Mouse (Mus musculus) MEL (cell line): ENCODE measurements around the gene Gm49366. TPM values are rescaled to one million over a fixed set of nuclear protein-coding genes. Genes with fewer than 3 reads are reported as not detected.

Source experiments
- DNase-seq: peaks from one replicate; pipeline ENCODE4 v3.0.0; 2011; ENCODE audit warnings: low read depth, low spot score
- H3K27ac ChIP-seq: 2 replicates; pipeline ENCODE4 v1.5.1; 2012; ENCODE audit warnings: low read depth, mild to moderate bottlenecking, control low read depth, low read length, moderate library complexity; ENCODE audit not compliant: control insufficient read depth
- H3K27me3 ChIP-seq, 2 experiments: fragments of 150-350 bp in 1 of 2; sonication (generic) in 1 of 2; 2 replicates each; pipeline ENCODE4 v1.6.1; 2012; ENCODE audit warnings: low read length in 2 of 2, mild to moderate bottlenecking in 2 of 2, improper control_type of control experiment in 1 of 2, moderate library complexity in 1 of 2; ENCODE audit not compliant: insufficient read depth in 2 of 2, control insufficient read depth in 1 of 2
- H3K36me3 ChIP-seq, 2 experiments: 2 replicates each; pipeline ENCODE4 v1.6.1; 2012 to 2014; ENCODE audit warnings: low read length in 2 of 2, improper control_type of control experiment in 1 of 2, inconsistent platforms in 1 of 2, mild to moderate bottlenecking in 1 of 2; ENCODE audit not compliant: insufficient read depth in 2 of 2, control insufficient read depth in 1 of 2
- H3K4me1 ChIP-seq, 2 experiments: fragments of 150-350 bp in 1 of 2; sonication (generic) in 1 of 2; 2 replicates each; pipeline ENCODE4 v1.6.1; 2012; ENCODE audit warnings: low read length in 2 of 2, improper control_type of control experiment in 1 of 2, mild to moderate bottlenecking in 1 of 2; ENCODE audit not compliant: insufficient read depth in 2 of 2, control insufficient read depth in 1 of 2
- H3K4me3 ChIP-seq, 2 experiments: fragments of 150-350 bp in 1 of 2; sonication (generic) in 1 of 2; 2 replicates each; pipeline ENCODE4 v1.5.1; 2012; ENCODE audit warnings: low read depth in 2 of 2, low read length in 2 of 2, mild to moderate bottlenecking in 2 of 2, moderate library complexity in 2 of 2, control low read depth in 1 of 2, improper control_type of control experiment in 1 of 2; ENCODE audit not compliant: control insufficient read depth in 1 of 2, insufficient read depth in 1 of 2
- H3K79me2 ChIP-seq: 2 replicates; pipeline ENCODE4 v1.6.1; 2012; ENCODE audit warnings: mild to moderate bottlenecking, low read length, moderate library complexity; ENCODE audit not compliant: control insufficient read depth, poor library complexity, insufficient read depth
- H3K9ac ChIP-seq: 2 replicates; pipeline ENCODE4 v1.6.1; 2012; ENCODE audit warnings: low read depth, mild to moderate bottlenecking, control low read depth, low read length, moderate library complexity; ENCODE audit not compliant: control insufficient read depth, poor library complexity, severe bottlenecking
- H3K9me3 ChIP-seq: fragments of 150-350 bp; sonication (generic); replicated peaks from 2 replicates; pipeline ENCODE4 v1.6.1; 2012; ENCODE audit warnings: mild to moderate bottlenecking, low read length, improper control_type of control experiment, moderate library complexity; ENCODE audit not compliant: insufficient read depth
- BHLHE40 ChIP-seq: IDR thresholded peaks from 2 replicates; pipeline ENCODE4 v1.6.1; 2012; ENCODE audit warnings: low read depth, mild to moderate bottlenecking, inconsistent platforms, low read length, improper control_type of control experiment, borderline replicate concordance
- CHD2 ChIP-seq: IDR thresholded peaks from 2 replicates; pipeline ENCODE4 v1.6.1; 2011; ENCODE audit warnings: low read length, improper control_type of control experiment
- CTCF ChIP-seq, 3 experiments: IDR thresholded peaks in 2 of 3; conservative IDR thresholded peaks in 1 of 3; 2 replicates each; pipeline ENCODE4 v1.5.1; 2011 to 2012; ENCODE audit warnings: low read length in 3 of 3, low read depth in 2 of 3, mild to moderate bottlenecking in 2 of 3, improper control_type of control experiment in 1 of 3, inconsistent platforms in 1 of 3, mixed read lengths in 1 of 3, moderate library complexity in 1 of 3; ENCODE audit not compliant: control insufficient read depth in 1 of 3, insufficient read depth in 1 of 3, poor library complexity in 1 of 3, severe bottlenecking in 1 of 3
- E2F4 ChIP-seq: IDR thresholded peaks from 2 replicates; pipeline ENCODE4 v1.6.1; 2011; ENCODE audit warnings: low read depth, low read length, improper control_type of control experiment, borderline replicate concordance
- ELF1 ChIP-seq: IDR thresholded peaks from 2 replicates; pipeline ENCODE4 v1.6.1; 2014; ENCODE audit warnings: low read depth, mild to moderate bottlenecking, inconsistent platforms, low read length, improper control_type of control experiment, moderate library complexity
- EP300 ChIP-seq, 2 experiments: IDR thresholded peaks; 2 replicates each; pipeline ENCODE4 v1.6.1; 2011; ENCODE audit warnings: improper control_type of control experiment in 2 of 2, low read length in 2 of 2, low read depth in 1 of 2, mild to moderate bottlenecking in 1 of 2
- GABPA ChIP-seq: IDR thresholded peaks from 2 replicates; pipeline ENCODE4 v1.6.1; 2012; ENCODE audit warnings: low read depth, mild to moderate bottlenecking, inconsistent platforms, low read length, improper control_type of control experiment, moderate library complexity
- GATA1 ChIP-seq: IDR thresholded peaks from 2 replicates; pipeline ENCODE4 v1.6.1; 2011; ENCODE audit warnings: low read depth, low read length, improper control_type of control experiment
- JUND ChIP-seq: IDR thresholded peaks from 2 replicates; pipeline ENCODE4 v1.6.1; 2011; ENCODE audit warnings: low read depth, mild to moderate bottlenecking, improper control_type of control experiment, low read length
- MAFK ChIP-seq: IDR thresholded peaks from 2 replicates; pipeline ENCODE4 v1.6.1; 2011; ENCODE audit warnings: low read depth, mild to moderate bottlenecking, low read length, improper control_type of control experiment, borderline replicate concordance
- MAX ChIP-seq: IDR thresholded peaks from 2 replicates; pipeline ENCODE4 v1.6.1; 2011; ENCODE audit warnings: low read length, improper control_type of control experiment
- MEF2A ChIP-seq: IDR thresholded peaks from 2 replicates; pipeline ENCODE4 v1.6.1; 2014; ENCODE audit warnings: low read depth, mild to moderate bottlenecking, inconsistent platforms, low read length, improper control_type of control experiment; ENCODE audit not compliant: poor library complexity, insufficient replicate concordance, severe bottlenecking; ENCODE audit errors: extremely low read depth
- MXI1 ChIP-seq: IDR thresholded peaks from 2 replicates; pipeline ENCODE4 v1.6.1; 2011; ENCODE audit warnings: mild to moderate bottlenecking, low read depth, low read length, improper control_type of control experiment
- MYB ChIP-seq: IDR thresholded peaks from 2 replicates; pipeline ENCODE4 v1.6.1; 2011; ENCODE audit warnings: mild to moderate bottlenecking, low read depth, low read length, improper control_type of control experiment
- NELFE ChIP-seq: IDR thresholded peaks from 2 replicates; pipeline ENCODE4 v1.6.1; 2011; ENCODE audit warnings: low read depth, low read length, improper control_type of control experiment
- NRF1 ChIP-seq: IDR thresholded peaks from 2 replicates; pipeline ENCODE4 v1.6.1; 2014; ENCODE audit warnings: low read depth, mild to moderate bottlenecking, inconsistent platforms, low read length, improper control_type of control experiment, moderate library complexity; ENCODE audit not compliant: poor library complexity, insufficient read depth, severe bottlenecking
- POLR2AphosphoS2 ChIP-seq: IDR thresholded peaks from 2 replicates; pipeline ENCODE4 v1.6.1; 2011; ENCODE audit warnings: low read length, improper control_type of control experiment
- RAD21 ChIP-seq: IDR thresholded peaks from 2 replicates; pipeline ENCODE4 v1.6.1; 2011; ENCODE audit warnings: mild to moderate bottlenecking, low read depth, low read length, improper control_type of control experiment
- SIN3A ChIP-seq: IDR thresholded peaks from 2 replicates; pipeline ENCODE4 v1.6.1; 2012; ENCODE audit warnings: low read length, improper control_type of control experiment, inconsistent platforms
- TCF12 ChIP-seq: IDR thresholded peaks from 2 replicates; pipeline ENCODE4 v1.6.1; 2014; ENCODE audit warnings: low read depth, mild to moderate bottlenecking, inconsistent platforms, low read length, improper control_type of control experiment, moderate library complexity
- UBTF ChIP-seq: IDR thresholded peaks from 2 replicates; pipeline ENCODE4 v1.6.1; 2012; ENCODE audit warnings: low read depth, mild to moderate bottlenecking, inconsistent platforms, low read length, improper control_type of control experiment, moderate library complexity, borderline replicate concordance; ENCODE audit not compliant: insufficient read depth
- ZC3H11A ChIP-seq: IDR thresholded peaks from 2 replicates; pipeline ENCODE4 v1.6.1; 2012; ENCODE audit warnings: low read depth, mild to moderate bottlenecking, inconsistent platforms, low read length, improper control_type of control experiment
- ZKSCAN1 ChIP-seq: IDR thresholded peaks from 2 replicates; pipeline ENCODE4 v1.6.1; 2012; ENCODE audit warnings: low read depth, mild to moderate bottlenecking, inconsistent platforms, low read length, improper control_type of control experiment, moderate library complexity
- ZMIZ1 ChIP-seq: IDR thresholded peaks from 2 replicates; pipeline ENCODE4 v1.6.1; 2012; ENCODE audit warnings: low read depth, mild to moderate bottlenecking, inconsistent platforms, low read length, improper control_type of control experiment, moderate library complexity
- ZNF384 ChIP-seq: IDR thresholded peaks from 2 replicates; pipeline ENCODE4 v1.6.1; 2012; ENCODE audit warnings: low read depth, mild to moderate bottlenecking, inconsistent platforms, low read length, improper control_type of control experiment
- polyA plus RNA-seq, 2 experiments: library from polyadenylated mRNA; stranded (reverse) in 1 of 2; unstranded in 1 of 2; fragments of >175 nt in 1 of 2; fragments of >200 nt in 1 of 2; gene quantifications; 2 replicates each; pipeline versions ENCODE4 v1.2.1 to v1.2.4; 2012; ENCODE audit warnings: low replicate concordance in 2 of 2, low read depth in 1 of 2; ENCODE audit not compliant: insufficient read length in 2 of 2, insufficient read depth in 1 of 2, missing spikeins in 1 of 2
- total RNA-seq: library from RNA; depleted of rRNA; stranded (reverse); fragments of 300-350 nt; gene quantifications from 2 replicates; pipeline ENCODE4 v1.2.3, GENCODE M21; 2012

The Gm49366 gene
- total and polyA plus RNA-seq, 3 experiments = not detected

DNA sequence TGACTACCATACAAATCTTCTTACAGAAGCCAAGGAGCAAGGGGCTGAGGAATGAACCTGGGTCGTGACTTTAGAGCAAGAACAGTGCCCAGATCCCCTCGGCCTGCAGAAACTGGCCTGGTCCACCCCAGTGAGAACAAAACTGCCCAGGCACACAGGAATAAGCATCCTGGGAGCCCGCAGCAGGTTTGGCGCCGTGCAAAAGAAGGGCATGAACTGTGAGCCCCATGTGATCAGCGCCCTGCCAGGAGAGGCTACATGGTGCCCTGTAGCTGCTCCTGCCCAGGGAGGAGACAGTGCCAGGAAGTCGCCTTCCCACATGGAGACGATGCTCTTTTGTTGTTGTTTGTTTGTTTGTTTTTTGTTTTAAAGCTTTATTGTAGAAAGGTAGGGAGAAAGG is 25.9 kb downstream of the Gm49366 start:
- no peak for DNase-seq
- Histone ChIP-seq H3K79me2 (no peaks in the 10 kb centered on the region), H3K9ac (no peak overlapping the region), H3K4me3 (no peak overlapping the region), H3K36me3 (no peaks in the 10 kb centered on the region), H3K4me1 (no peaks in the 10 kb centered on the region), H3K27me3 (no peaks in the 10 kb centered on the region), H3K9me3 (no peaks in the 10 kb centered on the region), H3K27ac (no peak overlapping the region)
- TF ChIP-seq SIN3A (no peak), UBTF (no peak), RAD21 (no peak), CTCF (IDR thresholded peaks at IDR 0.05 in 2 of 3, conservative IDR thresholded peaks at IDR 0.05 in 1 of 3; ENCODE audit: control insufficient read depth in 1 of 3, insufficient read depth in 1 of 3, low read depth in 2 of 3, low read length in 3 of 3, poor library complexity in 1 of 3, severe bottlenecking in 1 of 3) (no peak), ZNF384 (no peak), POLR2AphosphoS2 (no peak), GATA1 (no peak), JUND (no peak), MEF2A (no peak), E2F4 (no peak), ELF1 (no peak), MXI1 (no peak), MAX (no peak), MAFK (no peak), BHLHE40 (no peak), MYB (no peak), ZMIZ1 (no peak), ZKSCAN1 (no peak), TCF12 (no peak), NELFE (no peak)

GRCm38 (mm10) chr12:84067752-84068151 is 29.0 kb downstream of the Gm49366 start:
- no peaks in the 10 kb centered on the region for H3K4me1 ChIP-seq
- no peaks in the 10 kb centered on the region for H3K9me3 ChIP-seq
- no peak for TF ChIP-seq ELF1
- TF ChIP-seq ZNF384 = no peak
- TF ChIP-seq CHD2 = no peak
- TF ChIP-seq ZMIZ1 = no peak
- no peak for TF ChIP-seq ZC3H11A
- no peak for TF ChIP-seq EP300 (IDR thresholded peaks at IDR 0.05; ENCODE audit: low read depth in 1 of 2, low read length in 2 of 2)
- no peak for TF ChIP-seq MYB
- TF ChIP-seq TCF12 = no peak
- no peak for TF ChIP-seq RAD21
- TF ChIP-seq NRF1 = no peak
- no peak for TF ChIP-seq GABPA
- peaks cover 0 to 1% of the 10 kb centered on the region in 2 experiments; a peak in 2 of 4 replicates for H3K27me3 ChIP-seq
- H3K9ac ChIP-seq = no peak overlapping the region
- DNase-seq = no peak
- H3K4me3 ChIP-seq = no peak overlapping the region
- H3K79me2 ChIP-seq = no peaks in the 10 kb centered on the region
- H3K36me3 ChIP-seq = no peaks in the 10 kb centered on the region
- H3K27ac ChIP-seq = no peak overlapping the region
